Mouse (Mus musculus) megakaryocyte-erythroid progenitor cell, adult 5-6 weeks (primary cell): ENCODE results near the gene Mroh9. TPM values are rescaled to one million over a fixed set of nuclear protein-coding genes. Genes with fewer than 3 reads are reported as not detected.

Source experiments
- ATAC-seq: replicated peaks from 2 replicates; pipeline ENCODE4 v1.8.0; 2016; ENCODE audit warnings: mild to moderate bottlenecking, inconsistent platforms; ENCODE audit not compliant: severe bottlenecking, poor library complexity, low FRiP score, low TSS enrichment
- total RNA-seq, 2 experiments: library from RNA; stranded (forward) in 1 of 2; stranded (reverse) in 1 of 2; fragments of 200-1000, 215-1000 nt in 1 of 2; fragments of >200 nt in 1 of 2; fragmentation: Nextera tagmentation in 1 of 2; gene quantifications; 2 replicates each; pipeline ENCODE4 v1.2.3; 2014 to 2017

Mroh9 gene
- total RNA-seq, 2 experiments from 2014 or later: not detected

DNA sequence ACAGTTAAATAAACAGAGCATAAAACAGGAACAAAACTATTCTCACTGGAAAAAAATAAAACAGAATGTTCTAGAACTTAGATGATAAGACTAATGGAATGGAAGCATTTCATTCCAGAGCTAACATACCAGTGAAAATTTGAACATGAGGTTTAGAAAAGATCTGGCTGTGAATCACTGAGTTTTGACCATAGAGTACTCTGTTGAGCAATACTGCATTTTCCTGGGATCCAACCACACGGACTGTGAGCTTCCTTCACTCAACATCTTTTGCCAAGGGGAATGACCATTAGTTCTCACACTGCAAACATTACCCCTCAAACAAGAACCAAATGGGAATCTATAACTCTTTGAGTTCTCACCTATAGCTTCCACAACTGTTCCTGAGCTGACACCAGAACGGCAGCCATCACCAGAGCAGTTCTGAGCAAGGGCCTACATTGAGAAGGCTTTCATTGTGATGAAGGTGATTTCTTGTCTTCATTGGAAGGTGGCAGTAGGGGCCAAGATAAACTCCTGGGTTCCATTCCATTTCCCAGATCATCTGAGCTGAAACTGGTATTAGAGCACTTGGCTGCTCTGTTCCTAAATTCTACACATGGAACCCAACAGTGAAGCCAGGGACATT, 99.2 kb downstream of the Mroh9 start:
- ATAC-seq: no peak

DNA sequence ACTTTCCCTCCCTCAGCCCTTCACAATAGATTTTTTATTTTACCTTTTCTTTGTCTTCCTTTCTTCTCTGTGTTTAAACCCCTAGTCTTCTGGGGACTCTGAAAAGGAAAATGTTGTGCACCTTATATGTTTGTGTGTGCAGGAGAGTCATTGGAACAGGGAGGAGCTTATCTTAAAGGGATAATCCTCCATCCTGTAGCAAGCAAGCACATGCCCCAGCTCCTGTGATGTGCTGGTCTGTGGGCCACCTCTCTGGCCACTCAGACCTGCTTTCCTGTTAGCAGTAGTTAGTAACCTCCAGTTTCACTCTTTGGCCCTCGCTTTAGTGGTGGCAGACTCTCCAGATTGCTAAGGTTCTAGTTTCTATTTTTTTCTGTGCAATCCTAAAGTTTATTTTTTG, 101.0 kb downstream of the Mroh9 start, which contains the start of gene Fmo3:
Gene Fmo3, minus strand, starts transcription at position 101 of the 400 bp plus-strand sequence.
- ATAC-seq: no peak

Other genes with a start within 250 kb of the Mroh9 start
- gene Fmo1, start 219.1 kb downstream of the Mroh9 start, total RNA-seq (2014; fragmentation: Nextera tagmentation): not detected in 2 replicates
- gene Fmo1, start 219.1 kb downstream of the Mroh9 start, total RNA-seq (2017): not detected in 2 replicates
- not detected in 2 replicates for gene Fmo2, start 186.9 kb downstream of the Mroh9 start, total RNA-seq (2014; fragmentation: Nextera tagmentation)
- gene Fmo2, start 186.9 kb downstream of the Mroh9 start, total RNA-seq (2017): not detected in 2 replicates
- gene Fmo6, start 148.2 kb downstream of the Mroh9 start, total RNA-seq (2014; fragmentation: Nextera tagmentation): not detected in 2 replicates
- gene Fmo6, start 148.2 kb downstream of the Mroh9 start, total RNA-seq (2017): not detected in 2 replicates
- not detected in 2 replicates for gene Fmo3, start 101.1 kb downstream of the Mroh9 start, total RNA-seq (2014; fragmentation: Nextera tagmentation)
- not detected in 2 replicates for gene Fmo3, start 101.1 kb downstream of the Mroh9 start, total RNA-seq (2017)
- not detected in 2 replicates for gene Prrx1, start 228.0 kb upstream of the Mroh9 start, total RNA-seq (2014; fragmentation: Nextera tagmentation)
- gene Prrx1, start 228.0 kb upstream of the Mroh9 start, total RNA-seq (2017): not detected in 2 replicates